Mouse (Mus musculus) lung, postnatal 0 days (tissue): ENCODE results near the gene Ptges3. TPM values are rescaled to one million over a fixed set of nuclear protein-coding genes. Genes with fewer than 3 reads are reported as not detected.

Experiments used
- ATAC-seq: fragments of 200-750 bp; cut with Nextera tagmentation; 2 replicates; pipeline ENCODE4 v1.8.0; 2017; ENCODE audit warnings: moderate library complexity
- DNase-seq: peaks from one replicate; pipeline ENCODE4 v3.0.0-alpha.2; 2016; ENCODE audit warnings: low spot score
- H3K27ac ChIP-seq: fragments of 300-500 bp; sonication (generic); 2 replicates; pipeline ENCODE4 v1.5.1; 2014; ENCODE audit warnings: antibody characterized with exemption, mild to moderate bottlenecking, low read length, mixed read lengths
- H3K27me3 ChIP-seq: fragments of 300-500 bp; sonication (generic); replicated peaks from 2 replicates; pipeline ENCODE4 v1.6.1; 2014; ENCODE audit warnings: low read length, mixed read lengths; ENCODE audit not compliant: insufficient read depth
- H3K36me3 ChIP-seq: fragments of 300-500 bp; sonication (generic); 2 replicates; pipeline ENCODE4 v1.6.1; 2014; ENCODE audit warnings: low read length, mixed read lengths; ENCODE audit not compliant: insufficient read depth
- H3K4me1 ChIP-seq: fragments of 300-500 bp; sonication (generic); 2 replicates; pipeline ENCODE4 v1.6.1; 2014; ENCODE audit warnings: antibody characterized with exemption, low read depth, low read length, mixed read lengths; ENCODE audit not compliant: insufficient read depth
- H3K4me2 ChIP-seq: fragments of 300-500 bp; sonication (generic); replicated peaks from 2 replicates; pipeline ENCODE4 v1.6.1; 2014; ENCODE audit warnings: low read depth, mild to moderate bottlenecking, low read length, moderate library complexity, mixed read lengths
- H3K4me3 ChIP-seq: fragments of 300-500 bp; sonication (generic); 2 replicates; pipeline ENCODE4 v1.5.1; 2014; ENCODE audit warnings: low read depth, low read length
- H3K9ac ChIP-seq: fragments of 300-500 bp; sonication (generic); replicated peaks from 2 replicates; pipeline ENCODE4 v1.6.1; 2014; ENCODE audit warnings: low read depth, mild to moderate bottlenecking
- H3K9me3 ChIP-seq: fragments of 300-500 bp; sonication (generic); 2 replicates; pipeline ENCODE4 v1.6.1; 2016; ENCODE audit warnings: low read length, mixed read lengths
- CTCF ChIP-seq: IDR thresholded peaks from 2 replicates; pipeline ENCODE4 v1.5.1; 2016; ENCODE audit warnings: antibody characterized with exemption, mild to moderate bottlenecking
- EP300 ChIP-seq: IDR thresholded peaks from 2 replicates; pipeline ENCODE4 v1.6.1; 2016; ENCODE audit warnings: antibody characterized with exemption, mild to moderate bottlenecking, control low read depth
- WGBS: fragments of 180-500 bp; shearing (Covaris S2); extraction: QIAGEN DNeasy Blood & Tissue Kit; methylation state at CpG from one replicate; pipeline ENCODE4 v1.1.7; 2014; 5-methylcytosine and 5-hydroxymethylcytosine counted together
- polyA plus RNA-seq: library from polyadenylated mRNA; unstranded; fragments of >200 nt; fragmentation: Nextera tagmentation; extraction: Ambion mirVana; gene quantifications from 2 replicates; pipeline ENCODE4 v1.2.1, GENCODE M21; 2015

Gene Ptges3
- polyA plus RNA-seq, 1 experiment from 2014 or later, result 239 TPM

DNA sequence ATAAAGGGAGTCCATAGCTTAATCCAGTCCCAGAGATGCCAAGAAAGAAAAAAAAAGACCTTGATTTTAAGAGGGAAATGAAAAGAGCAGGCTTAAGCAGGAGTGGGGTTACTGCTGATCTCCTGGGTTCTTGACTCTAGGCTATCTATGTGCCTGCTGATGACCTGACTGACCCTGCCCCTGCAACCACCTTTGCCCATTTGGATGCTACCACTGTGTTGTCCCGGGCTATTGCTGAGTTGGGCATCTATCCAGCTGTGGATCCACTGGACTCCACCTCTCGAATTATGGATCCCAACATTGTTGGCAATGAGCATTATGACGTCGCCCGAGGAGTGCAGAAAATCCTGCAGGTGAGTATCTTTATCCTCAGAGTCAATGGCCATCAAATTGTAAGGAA lies 29.4 kb downstream of the Ptges3 start:
- TF ChIP-seq EP300 (no peak), CTCF (no peak)
- Histone ChIP-seq H3K4me1 (peaks cover 12% of the 10 kb centered on the region; the same call in 1 of the 2 replicates), H3K36me3 (peaks cover 47% of the 10 kb centered on the region), H3K9me3 (no peaks in the 10 kb centered on the region), H3K27me3 (no peaks in the 10 kb centered on the region), H3K4me2 (no peak overlapping the region), H3K4me3 (no peak overlapping the region), H3K9ac (no peak overlapping the region), H3K27ac (no peak overlapping the region)
- ATAC-seq (no peak), DNase-seq (no peak)
- WGBS, result 87% methylated on average over 5 of the region's 5 CpGs

DNA sequence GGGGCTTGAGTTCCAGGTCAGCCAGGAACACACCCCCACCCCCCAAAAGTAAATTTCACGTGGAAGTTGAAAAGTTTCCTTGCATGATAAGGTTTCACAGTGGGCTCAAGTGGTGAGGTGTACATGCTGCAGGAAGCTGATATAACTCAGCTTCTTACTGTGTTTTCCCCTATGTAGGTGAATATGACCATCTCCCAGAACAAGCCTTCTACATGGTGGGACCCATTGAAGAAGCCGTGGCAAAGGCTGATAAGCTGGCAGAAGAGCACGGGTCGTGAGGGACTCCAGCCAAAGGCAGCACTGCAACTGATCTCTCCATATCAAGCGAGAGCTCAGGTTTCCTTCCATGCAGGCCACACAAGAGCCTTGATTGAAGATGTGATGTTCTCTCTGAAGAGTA lies 31.1 kb downstream of the Ptges3 start:
- no peaks in the 10 kb centered on the region for H3K9me3 ChIP-seq
- 49% methylated on average over 5 of the region's 5 CpGs for WGBS
- peaks cover 17% of the 10 kb centered on the region; the same call in 1 of the 2 replicates for H3K4me1 ChIP-seq
- H3K27ac ChIP-seq, result no peak overlapping the region
- ATAC-seq (no peak), DNase-seq (no peak)
- no peak for TF ChIP-seq CTCF
- TF ChIP-seq EP300, result no peak
- H3K36me3 ChIP-seq, result peaks cover 47% of the 10 kb centered on the region
- no peak overlapping the region for H3K4me2 ChIP-seq
- no peak overlapping the region for H3K4me3 ChIP-seq
- H3K27me3 ChIP-seq, result no peaks in the 10 kb centered on the region
- H3K9ac ChIP-seq, result no peak overlapping the region

DNA sequence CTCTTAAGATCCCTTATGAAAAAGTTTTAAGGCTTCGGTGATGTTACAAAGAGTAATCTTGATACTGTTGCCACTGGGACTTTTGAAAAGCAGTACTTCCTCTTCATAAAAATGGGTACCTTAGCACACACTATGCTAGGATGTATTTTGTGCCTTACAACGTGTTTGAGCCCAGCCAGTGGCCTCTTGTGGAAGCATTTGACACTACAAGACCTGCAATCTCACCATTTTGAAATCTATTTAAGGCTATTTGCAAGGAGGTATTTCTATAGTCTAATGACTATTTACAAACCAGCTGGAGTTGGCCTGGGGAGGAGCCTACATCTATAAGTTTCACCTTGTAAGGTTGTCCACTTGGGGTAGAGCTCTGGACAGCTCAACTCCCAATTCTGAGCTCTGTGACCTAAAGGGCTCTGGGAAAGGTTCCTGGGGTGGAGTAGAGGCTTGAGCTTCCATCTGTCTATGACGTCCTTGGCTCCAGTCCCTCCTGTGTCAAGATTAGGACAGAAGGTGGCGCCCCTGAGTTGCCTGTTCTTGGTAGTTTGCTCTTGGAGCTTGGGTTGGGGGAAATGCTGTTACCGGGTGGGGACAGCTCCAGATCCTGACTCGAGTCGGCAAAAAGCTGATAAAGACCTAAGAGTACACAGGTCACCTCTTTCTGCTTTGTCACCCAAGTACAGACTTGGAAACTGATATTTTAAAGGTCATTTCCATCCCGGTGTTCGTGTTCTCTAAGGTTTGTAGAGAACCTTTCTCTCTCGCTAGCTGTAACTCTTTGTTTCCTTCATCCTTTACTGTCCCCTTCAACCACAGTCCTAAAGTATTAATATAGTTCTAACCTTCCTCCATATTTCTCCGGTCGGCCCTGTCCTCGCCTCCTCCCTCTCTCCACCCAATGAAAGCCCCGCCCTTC lies 32.2 kb downstream of the Ptges3 start:
- Histone ChIP-seq H3K27me3 (no peaks in the 10 kb centered on the region), H3K9ac (peak overlapping the region; percentile 71; the same call in 1 of the 2 replicates), H3K9me3 (no peaks in the 10 kb centered on the region), H3K36me3 (peaks cover 40% of the 10 kb centered on the region), H3K4me2 (peak overlapping the region; percentile 86), H3K4me3 (peak overlapping the region; percentile 90), H3K4me1 (peaks cover 17% of the 10 kb centered on the region; the same call in 1 of the 2 replicates), H3K27ac (peak overlapping the region; percentile 95)
- TF ChIP-seq CTCF, result peak; percentile 88
- 0 out of 2 replicates have a peak, but pooled peaks have one; percentile 27 for TF ChIP-seq EP300
- ATAC-seq (peak; percentile 47), DNase-seq (peak; percentile 96)
- 7% methylated on average over 14 of the region's 14 CpGs for WGBS

DNA sequence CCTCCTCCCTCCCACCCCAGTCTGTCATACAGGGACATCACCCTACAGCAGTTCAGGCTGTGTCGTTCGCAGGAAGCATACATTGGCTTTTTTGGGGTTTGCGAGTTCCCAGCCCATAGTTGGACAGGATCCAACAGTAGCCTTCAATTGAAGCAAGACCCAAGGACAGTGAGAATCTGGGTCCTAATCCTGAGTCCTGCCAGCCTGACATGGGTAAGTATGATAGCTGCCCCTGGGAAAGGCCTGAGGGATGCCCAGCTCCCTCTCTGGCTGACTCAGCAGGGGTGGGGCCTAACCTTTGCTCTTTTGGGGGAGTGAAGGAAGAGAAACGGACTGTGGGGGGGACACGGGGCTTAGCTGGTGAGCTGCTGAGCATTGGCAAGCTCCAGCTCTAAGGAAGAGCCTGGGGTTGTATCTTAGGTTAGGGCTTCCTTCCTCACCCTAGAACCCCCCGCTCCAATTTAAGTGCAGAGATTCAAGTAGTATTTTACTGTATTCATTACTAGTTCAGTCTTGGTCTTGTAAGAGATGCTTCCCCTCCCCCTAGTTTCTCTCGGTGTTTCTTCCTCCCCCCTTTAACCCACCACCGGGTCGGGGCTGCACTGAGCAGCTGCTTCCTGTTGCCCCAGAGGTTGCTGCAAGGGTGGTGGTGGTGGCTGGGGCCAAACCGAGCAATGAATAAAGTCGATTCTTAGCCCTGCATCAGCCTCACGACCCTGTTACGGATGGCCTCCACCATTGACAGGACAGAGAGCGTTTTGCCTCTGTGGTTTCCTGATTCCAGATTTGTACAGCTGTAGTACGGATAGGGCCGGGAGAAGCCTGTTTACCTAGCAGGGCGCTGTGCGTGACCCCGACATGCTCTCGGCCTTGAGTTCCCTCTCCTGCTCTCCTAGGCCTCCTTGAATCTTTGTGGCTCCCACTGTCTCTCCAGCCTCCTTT lies 33.1 kb downstream of the Ptges3 start, which contains the start of gene Baz2a:
Baz2a (plus strand) TSS at position 14 of the 942 bp plus-strand sequence.
- Histone ChIP-seq H3K9ac (peak within 1 kb of the TSS; percentile 71), H3K36me3 (peaks cover 30% of the 10 kb centered on the region), H3K27me3 (no peaks in the 10 kb centered on the region), H3K4me2 (peak within 1 kb of the TSS; percentile 86), H3K4me3 (peak within 1 kb of the TSS; percentile 90), H3K4me1 (peaks cover 17% of the 10 kb centered on the region; the same call in 1 of the 2 replicates), H3K9me3 (no peaks in the 10 kb centered on the region), H3K27ac (peak within 1 kb of the TSS; percentile 95)
- peak; percentile 54 for ATAC-seq
- TF ChIP-seq EP300 (no peak), CTCF (no peak)
- WGBS, result 3% methylated on average over 20 of the region's 20 CpGs
- DNase-seq, result peak; percentile 85

DNA sequence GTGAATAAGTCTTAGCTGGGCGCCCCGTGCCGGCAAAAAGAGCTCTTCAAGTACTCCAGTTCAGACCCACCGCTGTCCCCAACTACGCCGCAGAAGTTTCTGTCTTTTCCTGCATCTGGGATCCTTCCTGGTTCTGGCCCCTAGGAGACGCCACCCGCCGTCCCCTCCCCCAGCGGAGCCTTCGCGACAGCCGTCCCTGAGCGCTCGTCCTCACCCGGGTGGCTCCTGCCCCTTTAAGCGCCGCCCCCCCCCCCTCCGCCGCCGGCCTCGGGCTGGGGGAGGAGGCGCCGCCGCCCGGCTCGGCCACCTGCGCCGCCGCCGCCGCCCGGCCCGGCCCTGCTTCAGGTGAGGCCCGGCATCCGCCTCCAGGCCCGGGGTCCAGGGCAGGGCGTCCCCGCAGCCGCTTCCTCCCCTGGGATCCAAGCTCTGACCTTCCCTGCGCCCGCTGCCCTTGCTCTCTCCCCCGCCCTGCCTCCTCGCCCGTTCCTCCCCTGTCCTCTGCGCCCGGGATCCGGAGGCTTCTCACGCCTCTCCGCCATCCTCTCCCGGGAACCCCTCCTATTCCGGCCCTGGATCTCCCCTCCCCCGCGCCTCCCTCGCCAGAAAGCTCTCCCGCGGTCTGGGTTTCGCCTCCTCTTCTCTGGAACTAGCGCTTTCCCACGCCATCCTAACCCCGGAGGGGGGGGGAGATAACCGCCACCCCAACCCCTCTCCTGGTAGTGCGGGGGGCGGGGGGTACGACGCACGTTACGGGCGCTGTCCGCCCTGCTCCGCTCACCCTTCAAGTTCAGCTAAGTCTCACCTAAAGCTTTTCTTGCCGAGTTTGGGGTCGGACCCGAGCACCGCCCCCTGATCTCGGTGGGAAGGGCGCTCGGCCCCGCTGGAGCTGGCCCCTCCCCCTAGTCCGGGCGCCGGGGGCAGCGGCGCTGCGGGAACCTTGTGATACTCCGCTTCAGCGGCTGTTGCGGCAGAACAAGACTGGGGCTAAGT lies 34.0 kb downstream of the Ptges3 start:
- Histone ChIP-seq H3K4me1 (peaks cover 17% of the 10 kb centered on the region; the same call in 1 of the 2 replicates), H3K9ac (peak overlapping the region; percentile 71), H3K4me2 (peak overlapping the region; percentile 86), H3K9me3 (no peaks in the 10 kb centered on the region), H3K4me3 (peak overlapping the region; percentile 90), H3K36me3 (peaks cover 24% of the 10 kb centered on the region), H3K27ac (peak overlapping the region; percentile 95), H3K27me3 (no peaks in the 10 kb centered on the region)
- ATAC-seq, result peak; percentile 76
- DNase-seq, result peak; percentile 94
- 2% methylated on average over 47 of the region's 88 CpGs for WGBS
- TF ChIP-seq CTCF (peak; percentile 71), EP300 (0 out of 2 replicates have a peak, but pooled peaks have one; percentile 7)
